Mouse (Mus musculus): ENCODE data around the gene Scamp1. TPM values are rescaled to one million over a fixed set of nuclear protein-coding genes. Genes with fewer than 3 reads are reported as not detected.

The Scamp1 gene
- polyA plus RNA-seq, 1 experiment = 3.8 TPM

DNA sequence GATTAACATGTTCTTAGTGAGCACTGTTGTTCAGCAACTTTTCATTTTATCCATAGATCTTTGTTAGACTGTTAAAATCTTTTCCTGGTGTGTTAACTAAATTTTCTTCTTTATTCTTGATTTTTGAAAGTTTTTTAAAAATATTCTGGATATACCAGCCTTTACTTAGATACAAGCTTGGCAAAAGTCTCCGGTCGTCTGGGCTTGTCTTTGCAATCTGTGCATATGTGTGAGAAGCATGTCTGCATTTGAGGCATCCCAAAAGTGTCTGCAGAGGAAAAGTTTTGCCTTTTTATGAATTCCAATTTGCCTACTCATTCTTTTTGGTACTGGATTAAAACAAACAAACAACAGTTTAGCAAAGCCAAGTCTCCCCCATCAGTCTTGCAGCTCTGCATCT is 73.5 kb downstream of the Scamp1 start:
- Histone ChIP-seq H3K27ac (ENCODE audit: insufficient read depth, low read length) (no peak overlapping the region), H3K4me1 (ENCODE audit: control insufficient read depth, insufficient read depth, insufficient read length) (no peaks in the 10 kb centered on the region), H3K27me3 (ENCODE audit: control insufficient read depth, insufficient read depth, low read length) (no peaks in the 10 kb centered on the region), H3K4me3 (ENCODE audit: extremely low read depth, insufficient read depth, insufficient read length) (no peak overlapping the region), H3K36me3 (ENCODE audit: control insufficient read depth, insufficient read depth, low read length) (no peaks in the 10 kb centered on the region)
- TF ChIP-seq POLR2A (IDR thresholded peaks at IDR 0.05; ENCODE audit: low read depth, low read length) (no peak), CTCF (IDR thresholded peaks at IDR 0.05; ENCODE audit: extremely low read depth, insufficient read depth, insufficient read length, insufficient replicate concordance) (no peak)
- WGBS = 96% methylated on average over 2 of the region's 2 CpGs
- DNase-seq (ENCODE audit: low read depth in 1 of 2, low spot score in 2 of 2) = no peak

DNA sequence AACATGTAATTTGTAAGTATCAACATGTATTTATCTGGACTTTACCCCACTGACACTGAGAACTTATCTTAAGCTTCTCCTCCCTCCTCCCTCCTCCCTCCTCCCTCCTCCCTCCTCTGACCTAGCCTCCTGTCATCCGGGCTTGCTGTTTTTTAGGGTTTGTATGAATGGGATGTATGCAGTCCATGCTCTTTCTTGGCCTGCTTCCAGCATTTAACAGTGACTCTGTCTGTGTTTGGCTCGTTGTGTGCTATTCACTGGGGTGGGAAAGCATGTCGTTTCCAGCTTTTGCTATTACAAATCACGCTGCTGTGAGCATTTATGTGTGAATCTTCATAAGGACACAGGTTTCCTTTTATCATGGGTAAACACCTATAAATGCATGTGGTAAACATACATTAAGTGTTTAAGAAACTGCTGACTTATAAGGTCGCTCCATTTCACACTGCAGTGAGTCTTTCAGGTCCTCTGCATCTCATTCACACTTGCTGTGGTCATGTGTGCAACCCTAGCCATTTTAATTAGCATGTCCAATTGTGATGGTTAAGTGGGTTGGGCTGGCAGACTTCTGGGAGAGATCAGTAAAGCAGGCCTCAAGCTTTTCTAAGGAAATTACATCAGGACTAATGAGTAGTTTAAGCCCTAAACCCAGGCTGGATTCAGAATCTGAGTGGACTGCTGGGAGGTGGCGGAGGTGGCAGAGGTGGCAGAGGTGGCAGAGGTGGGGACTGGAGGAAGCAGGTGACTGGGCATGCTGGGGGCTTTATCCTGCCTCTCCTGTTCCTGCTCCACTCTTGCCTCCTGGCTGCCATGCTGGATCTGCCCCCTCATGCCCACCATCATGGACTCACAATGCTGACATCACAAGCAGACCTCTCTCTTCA is 74.2 kb downstream of the Scamp1 start:
- Histone ChIP-seq H3K27ac (ENCODE audit: insufficient read depth, low read length) (no peak overlapping the region), H3K4me3 (ENCODE audit: extremely low read depth, insufficient read depth, insufficient read length) (no peak overlapping the region), H3K4me1 (ENCODE audit: control insufficient read depth, insufficient read depth, insufficient read length) (no peaks in the 10 kb centered on the region), H3K36me3 (ENCODE audit: control insufficient read depth, insufficient read depth, low read length) (no peaks in the 10 kb centered on the region), H3K27me3 (ENCODE audit: control insufficient read depth, insufficient read depth, low read length) (no peaks in the 10 kb centered on the region)
- no peak for DNase-seq (ENCODE audit: low read depth in 1 of 2, low spot score in 2 of 2)
- WGBS = 86% methylated on average over 6 of the region's 6 CpGs
- no peak for TF ChIP-seq POLR2A (IDR thresholded peaks at IDR 0.05; ENCODE audit: low read depth, low read length)
- TF ChIP-seq CTCF (IDR thresholded peaks at IDR 0.05; ENCODE audit: extremely low read depth, insufficient read depth, insufficient read length, insufficient replicate concordance) = no peak

DNA sequence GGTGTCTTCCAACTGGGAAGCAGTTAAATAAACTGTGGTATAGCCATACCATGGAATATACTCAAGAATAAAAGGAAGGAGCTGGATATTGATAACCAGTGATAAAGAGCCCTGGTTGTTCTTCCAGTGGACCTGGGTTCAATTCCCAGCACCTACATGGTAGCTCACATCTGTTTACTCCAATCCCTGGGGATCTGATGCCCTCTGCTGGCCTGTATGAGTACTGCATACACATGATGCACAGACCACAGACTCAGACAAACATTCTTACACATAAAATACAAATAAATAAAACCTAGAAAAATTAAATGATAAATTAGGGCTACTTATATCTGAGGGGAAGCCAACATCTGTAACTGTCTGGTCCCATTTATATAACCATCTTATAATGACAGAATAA is 76.8 kb downstream of the Scamp1 start:
- Histone ChIP-seq H3K36me3 (ENCODE audit: control insufficient read depth, insufficient read depth, low read length) (no peaks in the 10 kb centered on the region), H3K27ac (ENCODE audit: insufficient read depth, low read length) (no peak overlapping the region), H3K4me1 (ENCODE audit: control insufficient read depth, insufficient read depth, insufficient read length) (no peaks in the 10 kb centered on the region), H3K4me3 (ENCODE audit: extremely low read depth, insufficient read depth, insufficient read length) (no peak overlapping the region), H3K27me3 (ENCODE audit: control insufficient read depth, insufficient read depth, low read length) (no peaks in the 10 kb centered on the region)
- TF ChIP-seq POLR2A (IDR thresholded peaks at IDR 0.05; ENCODE audit: low read depth, low read length) = no peak
- TF ChIP-seq CTCF (IDR thresholded peaks at IDR 0.05; ENCODE audit: extremely low read depth, insufficient read depth, insufficient read length, insufficient replicate concordance) = no peak
- DNase-seq (ENCODE audit: low read depth in 1 of 2, low spot score in 2 of 2) = no peak

- Histone ChIP-seq H3K4me3 (ENCODE audit: extremely low read depth, insufficient read depth, insufficient read length) (no peak overlapping the region), H3K36me3 (ENCODE audit: control insufficient read depth, insufficient read depth, low read length) (no peaks in the 10 kb centered on the region), H3K27ac (ENCODE audit: insufficient read depth, low read length) (no peak overlapping the region), H3K27me3 (ENCODE audit: control insufficient read depth, insufficient read depth, low read length) (no peaks in the 10 kb centered on the region), H3K4me1 (ENCODE audit: control insufficient read depth, insufficient read depth, insufficient read length) (no peaks in the 10 kb centered on the region)
- WGBS = 95% methylated on average over 16 of the region's 16 CpGs
- no peak for DNase-seq (ENCODE audit: low read depth in 1 of 2, low spot score in 2 of 2)
- TF ChIP-seq CTCF (IDR thresholded peaks at IDR 0.05; ENCODE audit: extremely low read depth, insufficient read depth, insufficient read length, insufficient replicate concordance) (no peak), POLR2A (IDR thresholded peaks at IDR 0.05; ENCODE audit: low read depth, low read length) (no peak)
Observed at GRCm38 (mm10) chr13:94207973-94208372, 77.7 kb downstream of the Scamp1 start.

GRCm38 (mm10) chr13:94205234-94205633 is 80.4 kb downstream of the Scamp1 start:
- 14% methylated on average over 6 of the region's 6 CpGs for WGBS
- Histone ChIP-seq H3K36me3 (ENCODE audit: control insufficient read depth, insufficient read depth, low read length) (no peaks in the 10 kb centered on the region), H3K27ac (ENCODE audit: insufficient read depth, low read length) (no peak overlapping the region), H3K4me3 (ENCODE audit: extremely low read depth, insufficient read depth, insufficient read length) (no peak overlapping the region), H3K27me3 (ENCODE audit: control insufficient read depth, insufficient read depth, low read length) (no peaks in the 10 kb centered on the region), H3K4me1 (ENCODE audit: control insufficient read depth, insufficient read depth, insufficient read length) (no peaks in the 10 kb centered on the region)
- DNase-seq (ENCODE audit: low read depth in 1 of 2, low spot score in 2 of 2) = no peak
- TF ChIP-seq POLR2A (IDR thresholded peaks at IDR 0.05; ENCODE audit: low read depth, low read length) = no peak
- TF ChIP-seq CTCF (IDR thresholded peaks at IDR 0.05; ENCODE audit: extremely low read depth, insufficient read depth, insufficient read length, insufficient replicate concordance) = peak; percentile 56; the same call in 1 of the 2 replicates

DNA sequence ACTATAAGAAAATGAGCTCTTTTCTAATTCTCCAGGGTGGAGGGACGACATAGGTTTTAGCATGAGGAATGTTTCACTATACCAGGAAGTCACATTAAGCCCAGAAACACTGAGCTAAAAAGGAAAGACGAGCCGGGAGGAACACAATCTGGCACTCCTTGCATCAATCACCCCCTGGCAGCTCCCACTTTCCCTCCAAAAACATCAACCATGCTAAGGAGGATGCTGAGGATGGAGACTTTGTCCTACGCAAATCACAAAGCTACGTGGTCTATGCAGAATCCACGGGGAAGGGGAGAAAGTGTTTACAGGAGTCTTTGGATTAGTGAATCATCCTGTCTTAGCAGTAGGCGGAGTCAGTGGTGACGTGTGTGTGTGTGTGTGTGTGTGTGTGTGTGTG is 85.8 kb downstream of the Scamp1 start:
- WGBS = 85% methylated on average over 8 of the region's 8 CpGs
- TF ChIP-seq POLR2A (IDR thresholded peaks at IDR 0.05; ENCODE audit: low read depth, low read length) = no peak
- no peak for TF ChIP-seq CTCF (IDR thresholded peaks at IDR 0.05; ENCODE audit: extremely low read depth, insufficient read depth, insufficient read length, insufficient replicate concordance)
- Histone ChIP-seq H3K27ac (ENCODE audit: insufficient read depth, low read length) (no peak overlapping the region), H3K27me3 (ENCODE audit: control insufficient read depth, insufficient read depth, low read length) (no peaks in the 10 kb centered on the region), H3K4me1 (ENCODE audit: control insufficient read depth, insufficient read depth, insufficient read length) (no peaks in the 10 kb centered on the region), H3K36me3 (ENCODE audit: control insufficient read depth, insufficient read depth, low read length) (no peaks in the 10 kb centered on the region), H3K4me3 (ENCODE audit: extremely low read depth, insufficient read depth, insufficient read length) (no peak overlapping the region)
- no peak for DNase-seq (ENCODE audit: low read depth in 1 of 2, low spot score in 2 of 2)

DNA sequence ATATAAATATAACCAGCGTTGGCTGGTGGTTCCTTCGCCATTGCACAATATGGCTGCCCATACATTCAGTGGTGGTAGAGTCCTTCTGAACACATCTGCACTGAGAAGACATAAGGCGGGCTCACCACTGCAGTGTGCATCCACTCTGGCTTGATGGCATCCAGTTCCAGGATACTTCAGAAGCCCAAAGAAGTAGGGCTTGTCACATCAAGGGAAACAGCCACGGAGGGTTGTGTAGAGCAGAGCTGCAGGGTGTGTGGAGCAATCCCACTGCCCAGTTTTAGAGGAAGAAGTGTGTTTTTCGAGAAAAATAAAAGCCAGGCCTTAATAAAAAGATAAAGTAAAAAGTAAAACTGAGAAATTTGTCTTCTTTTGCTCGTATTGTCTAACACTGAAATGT is 87.0 kb downstream of the Scamp1 start:
- WGBS = 87% methylated on average over 6 of the region's 6 CpGs
- no peak for DNase-seq (ENCODE audit: low read depth in 1 of 2, low spot score in 2 of 2)
- Histone ChIP-seq H3K36me3 (ENCODE audit: control insufficient read depth, insufficient read depth, low read length) (no peaks in the 10 kb centered on the region), H3K27me3 (ENCODE audit: control insufficient read depth, insufficient read depth, low read length) (no peaks in the 10 kb centered on the region), H3K27ac (ENCODE audit: insufficient read depth, low read length) (no peak overlapping the region), H3K4me1 (ENCODE audit: control insufficient read depth, insufficient read depth, insufficient read length) (no peaks in the 10 kb centered on the region), H3K4me3 (ENCODE audit: extremely low read depth, insufficient read depth, insufficient read length) (no peak overlapping the region)
- no peak for TF ChIP-seq CTCF (IDR thresholded peaks at IDR 0.05; ENCODE audit: extremely low read depth, insufficient read depth, insufficient read length, insufficient replicate concordance)
- TF ChIP-seq POLR2A (IDR thresholded peaks at IDR 0.05; ENCODE audit: low read depth, low read length) = no peak

Measured in spleen, adult 2 months (tissue).